Comparison of ENCODE assay signal across 33 mouse cellular contexts in the genomic region with DNA sequence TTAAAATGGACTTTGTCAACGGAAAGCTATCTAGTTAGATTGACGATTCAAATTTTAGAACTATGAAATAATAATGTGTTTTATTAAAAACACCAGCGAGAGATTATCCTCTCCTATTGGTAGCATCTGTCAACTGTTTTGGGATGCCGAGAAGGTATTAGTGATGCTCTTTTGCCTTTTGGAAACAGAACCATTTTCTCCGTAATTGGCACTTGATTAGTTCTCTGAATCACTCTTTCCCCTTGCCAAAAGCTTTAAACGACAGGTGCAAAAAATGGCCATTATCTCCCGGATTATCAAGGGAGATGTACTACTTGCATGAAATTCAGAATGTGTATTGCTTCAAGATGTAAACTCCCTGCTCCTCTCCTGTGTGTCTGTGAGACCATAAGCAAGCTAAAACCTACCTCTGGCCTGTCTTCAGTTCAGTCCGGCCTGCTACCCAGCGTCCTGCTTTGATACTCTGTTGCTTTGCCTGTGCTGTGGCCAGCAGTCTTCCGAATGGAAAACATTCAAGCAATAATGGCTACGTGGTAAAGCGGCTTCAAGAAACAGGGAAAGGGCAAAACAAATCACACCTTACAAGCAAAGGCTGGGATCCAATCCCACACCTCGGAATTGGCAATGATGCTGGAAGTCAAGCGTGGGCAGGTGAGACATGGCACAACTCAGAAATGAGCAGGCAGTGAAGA.
A peak's percentile ranks its signal among the peaks of the same experiment; 100 is the strongest.
DNase-seq lines count a peak whose midpoint lies in the region; ATAC-seq and TF ChIP-seq lines count a peak whose summit lies in the region.
"Had no signal": no experiment of that assay in that cellular context is flagged by ENCODE, and none has a peak within 500 bp of the region (broad histone marks: within the 10 kb centered on the region; RNA-seq: fewer than 3 reads in every experiment).

No protein-coding gene starts in this region.

- peaks cover 4% of the 10 kb centered on the region; the same call in 1 of the 2 replicates for H3K9me3 ChIP-seq in forebrain, embryonic 14.5 days (replicated peaks; ENCODE audit: control insufficient read depth, low read length)
- H3K9me3 ChIP-seq in forebrain, postnatal 0 days (ENCODE audit: low read length), result peaks cover 9% of the 10 kb centered on the region; the same call in 1 of the 2 replicates
- H3K9me3 ChIP-seq: hindbrain, embryonic 15.5 days; stomach, embryonic 15.5 days had no signal

- 78% methylated on average over 14 of the region's 14 CpGs for WGBS in forebrain, embryonic 14.5 days
- WGBS in forebrain, postnatal 0 days, result 73% methylated on average over 14 of the region's 14 CpGs

- no peak for TF ChIP-seq CTCF in forebrain, postnatal 0 days (IDR thresholded peaks at IDR 0.05; ENCODE audit: low read depth)
- no peak for TF ChIP-seq CTCF in brain, embryonic 14.5 days (IDR thresholded peaks at IDR 0.05; ENCODE audit: borderline replicate concordance, extremely low read depth, insufficient read depth, insufficient read length)

- no peak overlapping the region for H3K9ac ChIP-seq in forebrain, embryonic 14.5 days (ENCODE audit: low read length)
- H3K9ac ChIP-seq in forebrain, postnatal 0 days, result no peak overlapping the region
- H3K9ac ChIP-seq: embryonic facial prominence, embryonic 13.5 days; forebrain, embryonic 12.5 days; heart, embryonic 13.5 days; hindbrain, embryonic 15.5 days; liver, embryonic 13.5 days; neural tube, embryonic 15.5 days; stomach, embryonic 15.5 days had no signal

- H3K27me3 ChIP-seq in forebrain, embryonic 14.5 days (replicated peaks; ENCODE audit: control insufficient read depth, insufficient read depth, low read length), result no peaks in the 10 kb centered on the region
- H3K27me3 ChIP-seq in forebrain, postnatal 0 days (ENCODE audit: insufficient read depth, low read length), result no peaks in the 10 kb centered on the region
- H3K27me3 ChIP-seq: embryonic facial prominence, embryonic 13.5 days; forebrain, embryonic 12.5 days; heart, embryonic 13.5 days; hindbrain, embryonic 15.5 days; liver, embryonic 13.5 days; neural tube, embryonic 15.5 days; stomach, embryonic 15.5 days had no signal

- TF ChIP-seq POLR2A in brain, embryonic 14.5 days (IDR thresholded peaks at IDR 0.05; ENCODE audit: borderline replicate concordance, extremely low read depth, insufficient read depth, insufficient read length, poor library complexity, severe bottlenecking), result no peak

- H3K4me3 ChIP-seq in forebrain, embryonic 14.5 days (ENCODE audit: low read depth, low read length), result no peak overlapping the region
- no peak overlapping the region for H3K4me3 ChIP-seq in forebrain, postnatal 0 days (ENCODE audit: low read depth, low read length)
- H3K4me3 ChIP-seq: embryonic facial prominence, embryonic 13.5 days; erythroblast, embryonic 14.5 days; forebrain, embryonic 12.5 days; gastrocnemius, adult 2 months; heart, adult 2 months; heart, embryonic 13.5 days; hindbrain, embryonic 15.5 days; layer of hippocampus, adult 2 months; left cerebral cortex, adult 2 months; liver, embryonic 13.5 days; neural tube, embryonic 15.5 days; stomach, embryonic 15.5 days had no signal

- no peaks in the 10 kb centered on the region for H3K36me3 ChIP-seq in forebrain, embryonic 14.5 days (ENCODE audit: control insufficient read depth, insufficient read depth, low read length)
- H3K36me3 ChIP-seq in forebrain, postnatal 0 days (ENCODE audit: insufficient read depth), result no peaks in the 10 kb centered on the region
- H3K36me3 ChIP-seq: embryonic facial prominence, embryonic 13.5 days; forebrain, embryonic 12.5 days; liver, embryonic 13.5 days; neural tube, embryonic 15.5 days; stomach, embryonic 15.5 days had no signal

- no peak overlapping the region for H3K27ac ChIP-seq in forebrain, embryonic 14.5 days (ENCODE audit: low read depth, low read length)
- no peak overlapping the region for H3K27ac ChIP-seq in forebrain, postnatal 0 days (ENCODE audit: low read depth, low read length)
- H3K27ac ChIP-seq: embryonic facial prominence, embryonic 13.5 days; forebrain, embryonic 12.5 days; gastrocnemius, adult 2 months; heart, adult 2 months; heart, embryonic 13.5 days; hindbrain, embryonic 15.5 days; layer of hippocampus, adult 2 months; left cerebral cortex, adult 2 months; liver, embryonic 13.5 days; neural tube, embryonic 15.5 days; stomach, embryonic 15.5 days had no signal

- DNase-seq in forebrain, embryonic 14.5 days (ENCODE audit: low spot score), result peak; percentile 21
- no peak for DNase-seq in forebrain, postnatal 0 days
- DNase-seq in brain, adult 2 months (ENCODE audit: low read depth, low spot score), result peak; percentile 87
- DNase-seq in brain, embryonic 14.5 days (ENCODE audit: low read depth), result peak; percentile 35
- peak; percentile 42 to 50 for DNase-seq in cerebellum, postnatal 14 days
- no peak for DNase-seq in T-cell, adult 2 months (ENCODE audit: low spot score)
- DNase-seq: adrenal gland, adult 2 months; adrenal gland, postnatal 36 days; B cell, adult 2 months; gastrocnemius, adult 2 months; heart, adult 2 months; heart, postnatal 10 days; kidney, adult 18-20 months; kidney, postnatal 36 days; liver, embryonic 13.5 days; lung, adult 18-20 months; lung, postnatal 4 days; midbrain, embryonic 14.5 days; right cerebral cortex, postnatal 25 days; thymus, adult 18-20 months; thymus, postnatal 25 days had no signal

- no peak overlapping the region for H3K4me2 ChIP-seq in forebrain, embryonic 14.5 days (ENCODE audit: low read length)
- H3K4me2 ChIP-seq in forebrain, postnatal 0 days (ENCODE audit: low read depth), result no peak overlapping the region
- H3K4me2 ChIP-seq: embryonic facial prominence, embryonic 13.5 days; forebrain, embryonic 12.5 days; heart, embryonic 13.5 days; hindbrain, embryonic 15.5 days; liver, embryonic 13.5 days; neural tube, embryonic 15.5 days; stomach, embryonic 15.5 days had no signal

- no peaks in the 10 kb centered on the region for H3K4me1 ChIP-seq in forebrain, embryonic 14.5 days (ENCODE audit: control insufficient read depth, insufficient read depth, low read length)
- no peaks in the 10 kb centered on the region for H3K4me1 ChIP-seq in forebrain, postnatal 0 days (ENCODE audit: insufficient read depth)
- H3K4me1 ChIP-seq: embryonic facial prominence, embryonic 13.5 days; forebrain, embryonic 12.5 days; heart, embryonic 13.5 days; hindbrain, embryonic 15.5 days; liver, embryonic 13.5 days; neural tube, embryonic 15.5 days; stomach, embryonic 15.5 days had no signal

- no peak for ATAC-seq in forebrain, embryonic 14.5 days
- no peak for ATAC-seq in forebrain, postnatal 0 days
- ATAC-seq in erythroid progenitor cell, adult 5-6 weeks (replicated peaks; ENCODE audit: low FRiP score, poor library complexity, severe bottlenecking), result no peak
- ATAC-seq: activated CD4-positive, CD25-positive, alpha-beta regulatory T cell, adult 4 months; lung, postnatal 0 days had no signal

Comparison
In these comparisons a context has a peak if more than half of its experiments do, and no peak if none do; other contexts are left out.
1. DNase-seq: peak in forebrain, embryonic 14.5 days (single experiment), brain, adult 2 months (single experiment), brain, embryonic 14.5 days (single experiment) and cerebellum, postnatal 14 days (2 of 2); none in forebrain, postnatal 0 days (single experiment) and T-cell, adult 2 months (single experiment).